Mouse (Mus musculus) cerebellum, adult 11 months (tissue): ENCODE measurements around the gene Trap1.
"Not testable (repeated sequence)": the region's sequence is repeated elsewhere in the genome, so short reads cannot be mapped to it uniquely, and the experiment has no call there.

ENCODE experiments used
- DNase-seq: peaks from one replicate; pipeline ENCODE4 v3.0.0; 2022

Gene Trap1

DNA sequence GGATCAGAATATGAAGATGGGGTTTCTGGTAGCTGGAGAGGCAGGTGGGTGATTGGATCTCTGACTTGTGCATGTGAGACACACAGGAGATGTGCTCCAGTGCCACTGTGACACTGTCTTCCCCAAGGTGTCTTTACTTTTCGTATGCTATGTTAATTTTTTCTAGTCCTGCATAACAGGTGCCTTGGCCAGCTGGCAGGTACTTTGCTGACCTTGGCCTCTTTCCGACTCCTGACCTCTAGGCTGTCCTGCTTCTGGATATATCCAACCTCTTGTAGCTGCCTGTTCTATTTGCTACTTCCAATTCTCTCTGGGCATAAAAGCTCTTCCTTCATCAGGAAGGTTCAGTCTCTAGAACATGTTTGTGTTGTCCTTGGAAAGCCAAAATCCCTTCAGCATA is 42.1 kb downstream of the Trap1 start:
- no peak for DNase-seq

- no peak for DNase-seq
Measured at GRCm38 (mm10) chr16:4034476-4034875, 43.2 kb downstream of the Trap1 start.

- DNase-seq = no peak
Measured at GRCm38 (mm10) chr16:4033971-4034370, 43.7 kb downstream of the Trap1 start.

- no peak for DNase-seq
Measured at GRCm38 (mm10) chr16:4032341-4032748, 45.3 kb downstream of the Trap1 start.

DNA sequence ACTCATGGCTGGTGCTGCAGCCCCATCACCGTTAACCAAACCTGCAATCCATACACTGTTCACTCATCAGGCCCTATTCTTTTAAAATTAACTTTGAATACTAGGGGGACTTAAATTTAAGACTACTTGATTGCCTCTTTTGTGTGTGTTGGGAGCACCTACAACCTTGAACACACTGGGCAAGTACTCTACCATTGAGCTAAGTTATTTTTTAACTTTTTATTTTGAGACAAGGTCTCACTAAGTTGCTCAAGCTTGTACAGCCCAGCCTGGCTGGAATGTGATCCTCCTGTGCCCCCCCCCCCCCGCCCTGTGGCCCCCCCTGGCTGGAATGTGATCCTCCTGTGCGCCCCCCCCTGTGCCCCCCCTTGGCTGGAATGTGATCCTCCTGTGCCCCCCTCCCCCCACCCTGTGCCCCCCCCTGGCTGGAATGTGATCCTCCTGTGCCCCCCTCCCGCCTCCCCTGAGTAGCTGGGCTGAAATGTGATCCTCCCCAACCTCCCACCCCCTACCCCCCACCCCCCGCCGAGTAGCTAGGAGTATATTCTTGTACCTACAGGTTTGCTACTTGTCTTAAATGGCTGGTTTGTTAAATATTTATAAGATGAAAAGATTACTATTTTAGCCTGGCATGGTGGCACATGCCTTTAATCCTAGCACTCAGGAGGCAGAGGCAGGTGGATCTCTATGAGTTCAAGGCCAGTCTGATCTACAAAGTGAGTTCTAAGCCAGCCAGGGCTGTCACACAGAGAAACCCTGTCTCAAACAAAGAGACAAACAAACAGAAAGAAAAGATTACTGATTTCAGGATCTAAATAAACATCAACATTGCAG is 46.0 kb downstream of the Trap1 start:
- no peak for DNase-seq

- DNase-seq = no peak
Measured at GRCm38 (mm10) chr16:4030501-4030900, 47.1 kb downstream of the Trap1 start.

DNA sequence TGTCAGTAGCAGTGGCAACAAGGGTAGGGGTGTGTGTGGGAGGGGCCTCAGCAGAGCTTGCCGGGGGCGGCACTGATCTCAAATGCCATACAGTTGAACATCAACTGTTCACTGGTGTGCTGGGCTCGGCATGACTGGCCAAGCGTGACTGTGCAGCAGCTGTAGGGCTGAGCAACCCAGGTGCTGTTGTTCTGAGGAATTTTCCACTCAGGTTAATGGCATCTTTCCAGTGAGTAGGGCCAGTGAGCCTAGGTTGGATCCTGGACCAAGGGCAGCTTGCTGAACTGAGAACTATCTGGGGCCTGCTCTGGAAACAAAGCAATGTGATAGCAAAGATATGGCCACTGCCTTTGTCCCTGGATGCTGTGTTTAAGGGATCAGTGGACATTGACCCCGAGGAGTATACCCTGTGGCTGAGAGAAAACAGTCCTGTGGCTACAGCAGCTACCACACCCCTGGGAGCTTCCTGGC is 48.2 kb downstream of the Trap1 start:
- DNase-seq = no peak

GRCm38 (mm10) chr16:4027211-4027610 is 50.4 kb downstream of the Trap1 start:
- DNase-seq = no peak

- no peak for DNase-seq
Measured at GRCm38 (mm10) chr16:4026672-4027071, 51.0 kb downstream of the Trap1 start.

- DNase-seq = no peak
Measured at GRCm38 (mm10) chr16:4022719-4023118, 54.9 kb downstream of the Trap1 start.

GRCm38 (mm10) chr16:4021241-4021640 is 56.4 kb downstream of the Trap1 start:
- DNase-seq = no peak

DNA sequence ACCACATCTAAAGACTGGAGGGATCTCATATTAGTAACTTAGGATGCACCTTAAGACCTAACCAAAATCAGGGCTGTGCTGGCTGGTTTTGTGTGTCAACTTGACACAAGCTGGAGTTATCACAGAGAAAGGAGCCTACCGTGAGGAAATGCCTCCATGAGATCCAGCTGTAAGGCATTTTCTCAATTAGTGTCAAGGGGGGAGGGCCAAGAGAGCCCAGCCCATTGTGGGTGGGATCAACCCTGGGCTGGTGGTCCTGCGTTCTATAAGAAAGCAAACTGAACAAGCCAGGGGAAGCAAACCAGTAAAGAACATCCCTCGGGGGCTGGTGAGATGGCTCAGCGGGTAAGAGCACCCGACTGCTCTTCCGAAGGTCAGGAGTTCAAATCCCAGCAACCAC is 60.2 kb downstream of the Trap1 start:
- not testable (repeated sequence) for DNase-seq

- not testable (repeated sequence) for DNase-seq
Measured at GRCm38 (mm10) chr16:4016786-4017185, 60.8 kb downstream of the Trap1 start.

DNA sequence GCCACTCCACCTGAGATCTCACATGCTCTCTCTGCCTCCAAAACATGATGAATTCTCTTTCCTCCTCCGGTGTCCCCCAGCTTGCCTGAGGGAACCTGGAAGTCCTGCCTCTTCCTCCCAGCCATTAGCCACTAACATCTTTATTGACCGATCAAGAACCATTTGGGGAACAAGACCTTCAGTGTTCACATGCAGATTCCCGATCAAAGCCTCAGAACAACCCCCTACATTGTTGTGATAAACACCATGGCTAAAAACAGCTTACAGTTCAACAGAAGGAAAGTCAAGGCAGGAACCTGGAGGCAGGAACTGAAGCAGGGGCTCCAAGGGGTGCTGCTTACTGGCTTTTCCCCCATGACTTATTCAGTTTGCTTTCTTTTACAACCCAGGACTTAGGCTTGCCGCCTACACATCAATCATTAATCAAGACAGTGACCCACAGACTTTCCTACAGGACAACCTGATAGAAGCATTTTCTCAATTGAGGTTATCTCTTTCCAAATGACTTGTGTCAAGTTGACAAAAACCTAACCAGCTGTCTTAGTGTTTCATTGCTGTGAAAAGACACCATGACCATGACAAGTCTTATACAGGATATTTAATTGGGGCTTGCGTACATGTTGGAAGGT is 63.5 kb downstream of the Trap1 start:
- DNase-seq = no peak

DNA sequence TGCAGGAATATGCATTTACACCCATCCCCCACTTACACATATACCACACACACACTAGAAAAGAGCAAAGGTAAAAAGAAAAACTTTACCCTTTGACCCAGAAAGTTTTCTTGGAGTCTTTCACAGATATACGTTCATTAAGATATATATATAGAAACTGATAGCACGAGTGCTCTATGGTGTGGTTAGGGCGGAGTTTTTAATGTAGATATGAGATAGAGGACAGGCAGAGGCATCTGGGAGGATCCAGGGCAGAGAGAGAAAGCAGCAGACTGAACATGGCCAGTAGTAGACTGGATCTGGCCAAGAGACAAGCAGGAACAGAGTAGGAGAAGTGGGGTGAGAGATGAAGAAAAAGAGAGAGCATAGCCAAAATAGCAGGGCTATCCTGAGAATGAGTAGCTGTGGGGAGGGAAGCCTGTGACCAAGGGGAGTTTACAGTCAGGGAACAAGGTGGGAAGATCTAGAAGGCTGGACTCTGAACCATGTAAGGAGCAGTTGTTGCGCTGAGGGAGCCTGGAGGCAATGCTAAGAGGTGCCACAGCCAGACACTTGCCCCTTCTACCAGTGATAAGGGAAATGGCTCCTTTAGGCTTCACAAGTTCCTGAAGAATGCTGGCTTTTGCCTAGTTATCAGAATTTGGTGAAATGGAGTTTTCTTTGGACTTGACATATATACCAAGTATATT is 64.6 kb downstream of the Trap1 start:
- DNase-seq = no peak

DNA sequence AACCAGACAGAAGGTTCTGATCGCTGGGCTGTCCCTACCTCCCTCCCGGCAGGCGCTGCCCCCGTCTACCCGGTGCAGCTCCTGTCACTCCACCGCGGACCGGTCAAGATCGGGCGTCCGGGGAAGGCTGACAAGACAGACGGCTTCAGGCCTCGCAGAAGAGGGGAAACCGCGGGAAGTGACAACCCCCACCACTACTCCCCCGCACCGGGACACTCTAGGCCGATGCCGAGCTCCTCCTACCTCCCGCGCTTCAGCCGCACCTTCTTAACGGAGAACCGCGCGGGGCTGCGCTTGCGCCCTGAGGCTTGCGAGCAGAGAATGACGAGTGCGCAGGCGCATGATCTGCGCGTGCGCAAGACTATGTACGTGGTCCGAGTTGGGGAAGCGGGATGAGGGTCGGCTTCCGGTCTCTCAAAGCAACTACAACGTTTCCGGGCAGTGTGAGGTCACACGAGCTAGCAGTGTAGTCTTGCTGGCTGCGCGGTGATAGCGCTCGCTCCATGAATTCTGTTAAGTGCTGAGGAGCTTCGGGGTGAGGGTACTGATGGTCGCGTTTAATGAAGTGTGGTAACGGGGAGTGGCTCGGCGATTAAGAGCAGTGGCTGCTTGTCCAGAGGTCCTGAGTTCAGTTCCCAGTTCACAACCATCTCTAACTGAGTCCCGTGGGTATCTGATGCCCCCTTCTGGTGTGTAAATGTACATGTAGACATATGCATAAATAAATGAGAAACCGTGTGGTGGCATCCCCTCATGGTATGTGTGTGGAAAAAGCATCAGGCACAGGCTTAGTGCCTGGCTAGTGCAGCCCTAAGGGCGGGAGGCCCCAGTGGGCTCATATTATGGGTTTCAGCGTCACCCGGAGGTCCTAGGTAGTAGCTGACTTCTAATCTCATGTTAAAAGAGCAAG is 73.9 kb downstream of the Trap1 start, which contains the start of gene Slx4:
Gene Slx4 (minus strand): TSS at position 282 of the 910 bp plus-strand sequence.
- DNase-seq = peak; percentile 97
